Mouse (Mus musculus) thymus, adult 2 months (tissue): ENCODE measurements at regions not wholly inside any gene's neighbourhood (a gene's known extent, or its start where the extent isn't known, plus 50 kb on each side); places are given as distances from the start of the nearest gene placed in this dataset.

Experiments used
- DNase-seq: peaks from one replicate; pipeline ENCODE4 v3.0.0; 2021
- H3K27ac ChIP-seq: fragments of 200-500 bp; 2 replicates; pipeline ENCODE4 v1.5.1; 2012; ENCODE audit warnings: low read length, control low read depth; ENCODE audit not compliant: control insufficient read depth, insufficient read depth
- H3K27me3 ChIP-seq: fragments of 200-500 bp; 2 replicates; pipeline ENCODE4 v1.6.1; 2012; ENCODE audit warnings: mild to moderate bottlenecking, low read length, moderate library complexity, mixed read lengths; ENCODE audit not compliant: control insufficient read depth, insufficient read depth
- H3K36me3 ChIP-seq: fragments of 200-500 bp; 2 replicates; pipeline ENCODE4 v1.6.1; 2012; ENCODE audit warnings: mild to moderate bottlenecking, low read length, moderate library complexity; ENCODE audit not compliant: control insufficient read depth, insufficient read depth
- H3K4me1 ChIP-seq: fragments of 200-500 bp; replicated peaks from 2 replicates; pipeline ENCODE4 v1.6.1; 2012; ENCODE audit warnings: low read length; ENCODE audit not compliant: control insufficient read depth, insufficient read depth
- H3K4me3 ChIP-seq: fragments of 200-500 bp; 2 replicates; pipeline ENCODE4 v1.5.1; 2012; ENCODE audit warnings: mild to moderate bottlenecking, low read length, control low read depth, moderate library complexity; ENCODE audit not compliant: control insufficient read depth, insufficient read depth
- CTCF ChIP-seq: fragments of 200-500 bp; IDR thresholded peaks from 2 replicates; pipeline ENCODE4 v1.5.1; 2012; ENCODE audit warnings: mild to moderate bottlenecking, control low read depth, low read length, moderate library complexity, borderline replicate concordance; ENCODE audit not compliant: control insufficient read depth, poor library complexity, insufficient read depth; ENCODE audit errors: extremely low read depth
- POLR2A ChIP-seq: fragments of 200-500 bp; IDR thresholded peaks from 2 replicates; pipeline ENCODE4 v1.6.1; 2012; ENCODE audit warnings: mild to moderate bottlenecking, low read length, control low read depth, moderate library complexity; ENCODE audit not compliant: control insufficient read depth, poor library complexity, insufficient read depth; ENCODE audit errors: extremely low read depth
- WGBS: fragments of 180-500 bp; shearing (Covaris S2); methylation state at CpG from one replicate; pipeline ENCODE4 v1.1.7; 2018; 5-methylcytosine and 5-hydroxymethylcytosine counted together

DNA sequence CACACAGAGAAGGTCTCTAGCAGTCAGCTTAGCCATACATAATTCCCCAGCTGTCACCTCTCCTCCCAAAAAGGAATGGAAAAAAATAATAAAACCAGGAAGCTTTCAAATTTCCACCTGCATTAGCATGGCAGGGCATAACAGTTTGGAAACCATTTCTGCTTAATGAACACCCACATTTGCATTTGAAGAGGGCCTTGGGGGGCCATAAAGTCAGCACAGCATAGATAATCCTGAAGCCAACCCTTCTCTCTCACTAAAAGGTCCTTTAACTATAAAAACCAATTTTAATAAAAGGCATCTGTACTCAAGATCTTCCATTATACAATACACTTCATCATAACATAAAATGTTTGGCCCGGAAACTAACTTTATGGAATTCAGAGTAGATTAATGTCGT, 360.1 kb upstream of the Map3k7 start:
- 97% methylated on average over 2 of the region's 2 CpGs for WGBS
- no peaks in the 10 kb centered on the region for H3K36me3 ChIP-seq
- TF ChIP-seq CTCF: no peak
- TF ChIP-seq POLR2A: no peak
- no peaks in the 10 kb centered on the region for H3K4me1 ChIP-seq
- no peak for DNase-seq
- H3K27me3 ChIP-seq: no peaks in the 10 kb centered on the region
- H3K4me3 ChIP-seq: no peak overlapping the region
- no peak overlapping the region for H3K27ac ChIP-seq

DNA sequence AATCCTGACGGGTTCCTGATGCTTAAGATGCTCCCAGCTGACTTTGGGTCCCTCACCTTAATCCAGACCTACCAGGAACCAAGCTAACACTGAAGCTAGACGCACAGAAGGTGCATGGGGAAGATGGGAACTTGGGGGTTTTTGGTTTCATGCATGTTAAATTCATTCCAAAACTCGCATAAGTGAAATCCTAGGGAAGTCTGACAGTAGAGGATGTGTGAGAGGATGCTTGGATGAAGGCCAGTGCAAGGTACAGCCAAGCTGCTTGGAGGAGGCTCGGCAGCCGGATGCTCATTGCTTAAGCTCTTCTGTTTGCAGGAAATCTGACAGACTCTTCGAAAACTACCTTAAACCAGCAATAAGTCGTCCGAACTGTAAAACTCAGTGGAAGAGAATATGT, 355.1 kb upstream of the Map3k7 start:
- 88% methylated on average over 8 of the region's 8 CpGs for WGBS
- Histone ChIP-seq H3K27ac (no peak overlapping the region), H3K4me3 (no peak overlapping the region), H3K27me3 (no peaks in the 10 kb centered on the region), H3K4me1 (no peaks in the 10 kb centered on the region), H3K36me3 (no peaks in the 10 kb centered on the region)
- TF ChIP-seq CTCF (no peak), POLR2A (no peak)
- DNase-seq: no peak

DNA sequence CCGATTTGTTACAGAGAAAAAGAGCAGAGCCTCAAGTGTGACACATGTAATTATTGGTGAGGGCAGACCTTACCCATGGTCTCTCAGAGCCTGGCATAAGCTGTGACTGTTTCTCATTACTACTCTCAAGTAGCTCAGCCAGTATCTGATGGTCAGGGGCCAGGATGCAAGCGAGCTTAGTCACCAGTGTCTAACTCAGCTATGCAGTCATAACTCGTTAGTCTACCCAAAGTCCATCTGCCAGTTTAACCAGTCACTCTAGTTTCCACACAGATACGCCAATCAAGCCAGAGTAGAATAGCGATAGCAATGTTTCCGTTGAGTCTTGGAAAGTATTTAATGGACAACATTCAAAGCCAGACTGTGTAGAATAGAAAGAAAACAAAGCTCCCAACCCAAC, 354.3 kb upstream of the Map3k7 start:
- H3K27me3 ChIP-seq: no peaks in the 10 kb centered on the region
- no peak overlapping the region for H3K27ac ChIP-seq
- no peak overlapping the region for H3K4me3 ChIP-seq
- TF ChIP-seq CTCF (no peak), POLR2A (no peak)
- WGBS: 93% methylated on average over 6 of the region's 6 CpGs
- DNase-seq: no peak
- no peaks in the 10 kb centered on the region for H3K4me1 ChIP-seq
- H3K36me3 ChIP-seq: no peaks in the 10 kb centered on the region

DNA sequence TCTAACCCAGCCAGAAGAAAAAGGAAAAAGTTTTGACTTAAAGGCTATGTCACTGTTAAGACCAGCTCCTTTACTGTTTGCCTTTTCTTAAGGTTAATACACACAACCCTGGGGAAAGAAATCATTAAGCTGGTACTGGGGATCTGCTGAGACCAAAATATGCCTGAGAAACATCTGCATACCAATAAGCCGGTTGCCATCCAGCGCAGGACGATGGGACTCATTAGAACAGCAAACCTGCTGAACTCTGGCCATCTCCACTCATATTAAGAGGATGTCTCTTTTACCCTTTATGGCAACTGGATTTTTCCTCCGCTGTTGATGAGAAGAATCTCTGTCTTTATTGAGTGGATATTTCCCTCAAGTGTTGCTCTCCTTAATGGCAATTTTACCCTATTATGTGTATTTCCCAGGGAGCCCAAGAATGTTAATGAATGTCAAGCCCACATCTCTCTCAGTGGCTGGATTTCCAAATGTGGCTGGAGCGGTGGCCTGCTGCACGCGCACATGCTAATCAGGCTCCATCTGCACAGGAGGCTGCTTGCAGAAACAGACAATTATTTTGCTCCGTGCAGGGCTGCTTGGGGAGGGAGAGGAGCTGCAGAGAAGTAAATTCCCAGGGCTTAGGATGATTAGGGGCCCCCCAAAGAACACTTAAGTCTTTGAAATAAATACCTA, 351.6 kb upstream of the Map3k7 start:
- Histone ChIP-seq H3K27me3 (no peaks in the 10 kb centered on the region), H3K27ac (no peak overlapping the region), H3K4me1 (no peaks in the 10 kb centered on the region), H3K36me3 (no peaks in the 10 kb centered on the region), H3K4me3 (no peak overlapping the region)
- TF ChIP-seq POLR2A (no peak), CTCF (no peak)
- no peak for DNase-seq
- 88% methylated on average over 8 of the region's 8 CpGs for WGBS

- no peak overlapping the region for H3K27ac ChIP-seq
- H3K27me3 ChIP-seq: no peaks in the 10 kb centered on the region
- TF ChIP-seq CTCF: no peak
- TF ChIP-seq POLR2A: no peak
- WGBS: 92% methylated on average over 9 of the region's 9 CpGs
- DNase-seq: no peak
- no peaks in the 10 kb centered on the region for H3K4me1 ChIP-seq
- no peak overlapping the region for H3K4me3 ChIP-seq
- H3K36me3 ChIP-seq: no peaks in the 10 kb centered on the region
Observed at GRCm38 (mm10) chr4:31612825-31613514, 350.9 kb upstream of the Map3k7 start.

DNA sequence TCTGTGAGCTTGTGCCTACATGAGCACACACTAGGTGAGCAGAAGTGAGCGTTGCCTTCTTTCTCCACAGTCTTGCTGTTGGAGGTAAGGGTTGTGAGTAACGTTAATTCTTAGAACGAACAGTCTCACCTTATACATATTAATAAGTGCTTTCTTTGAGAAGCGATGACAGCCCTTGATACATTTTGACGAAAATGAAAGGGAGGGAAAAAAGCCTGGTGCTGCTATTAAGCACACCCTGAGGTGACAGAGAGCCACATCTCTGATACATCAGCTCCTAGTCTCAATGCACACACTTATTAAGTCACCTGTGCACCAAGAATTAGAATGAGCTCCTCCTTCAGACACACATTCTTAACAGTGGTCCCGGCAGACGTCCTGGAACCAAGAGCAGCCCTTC, 346.3 kb upstream of the Map3k7 start:
- WGBS: 93% methylated on average over 7 of the region's 7 CpGs
- DNase-seq: no peak
- no peaks in the 10 kb centered on the region for H3K36me3 ChIP-seq

More for the DNA sequence above, 346.3 kb upstream of the Map3k7 start:
- Histone ChIP-seq H3K27me3 (no peaks in the 10 kb centered on the region), H3K4me3 (no peak overlapping the region), H3K4me1 (no peaks in the 10 kb centered on the region), H3K27ac (no peak overlapping the region)
- no peak for TF ChIP-seq POLR2A
- no peak for TF ChIP-seq CTCF
